Mouse (Mus musculus): Measurements from ENCODE around the gene Fam243.

Gene Fam243

DNA sequence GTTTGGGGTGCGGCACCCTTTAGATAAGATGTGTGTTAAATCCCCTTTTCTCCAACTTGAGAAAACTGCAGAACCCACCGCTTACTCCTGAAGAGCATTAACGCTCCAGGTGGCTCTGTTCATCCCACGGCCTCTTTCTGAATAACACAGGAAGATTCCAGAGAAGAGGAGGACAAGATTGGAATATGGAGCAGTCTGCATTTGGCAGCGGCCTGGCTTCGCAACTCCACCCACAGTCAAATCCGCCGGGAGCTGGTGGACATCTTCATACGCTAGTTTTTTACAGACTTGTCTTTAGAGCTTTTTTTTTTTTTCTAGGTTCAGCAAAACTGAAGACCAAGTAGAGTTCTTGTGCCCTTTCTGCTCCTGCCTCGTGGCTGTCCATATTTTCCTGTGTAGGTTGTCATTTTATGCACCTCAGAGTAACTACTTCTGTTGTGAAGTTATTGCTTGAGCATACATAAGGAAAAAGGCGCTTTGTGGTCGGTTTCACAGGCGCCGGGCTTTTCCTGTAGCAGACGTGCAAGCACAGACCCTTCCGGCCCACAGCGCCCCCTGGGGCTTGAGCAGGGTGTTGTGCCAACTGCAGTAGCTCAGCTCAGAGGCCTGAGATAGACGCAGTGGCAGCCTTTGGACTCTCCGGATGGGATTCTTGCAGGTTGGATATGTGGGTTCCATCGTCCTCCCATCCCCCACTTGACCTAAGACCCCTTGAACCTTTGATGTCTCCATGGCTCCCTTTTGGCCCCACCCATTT lies 1.7 kb downstream of the Fam243 start:
- no peak for DNase-seq (ENCODE audit: low spot score)

DNA sequence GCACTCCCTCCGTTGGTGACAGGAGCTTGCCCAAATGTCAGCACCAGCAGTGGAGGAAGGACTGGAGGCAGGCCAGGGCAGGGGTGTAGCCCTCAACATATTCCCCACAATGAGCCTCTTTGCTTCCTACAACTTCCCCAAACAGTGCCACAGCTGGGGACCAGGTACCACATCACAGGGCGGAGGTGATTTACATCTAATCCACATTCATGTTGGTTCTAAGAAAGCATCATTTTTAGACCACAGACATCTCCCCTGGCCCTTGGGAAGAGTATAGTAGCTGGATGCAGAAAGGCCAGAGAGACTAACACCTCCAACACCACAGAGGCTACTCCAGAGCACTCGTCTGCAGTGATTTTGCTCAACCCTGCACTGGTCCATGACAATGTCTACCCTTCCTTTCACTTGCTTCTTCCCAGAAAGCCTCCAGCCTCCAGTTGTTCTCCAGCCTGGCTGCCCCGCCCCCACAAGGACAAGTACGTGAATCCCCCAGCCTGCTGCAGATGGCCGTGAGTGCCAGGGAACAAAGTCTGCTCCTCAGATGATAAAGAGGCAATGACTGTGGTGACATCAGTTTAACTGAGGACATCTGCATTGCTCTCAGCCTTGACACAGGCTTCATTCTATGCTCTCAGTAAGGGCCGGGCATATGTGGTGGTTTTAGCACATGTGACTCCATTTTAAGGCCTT lies 5.0 kb downstream of the Fam243 start:
- no peak for DNase-seq (ENCODE audit: low spot score)

DNA sequence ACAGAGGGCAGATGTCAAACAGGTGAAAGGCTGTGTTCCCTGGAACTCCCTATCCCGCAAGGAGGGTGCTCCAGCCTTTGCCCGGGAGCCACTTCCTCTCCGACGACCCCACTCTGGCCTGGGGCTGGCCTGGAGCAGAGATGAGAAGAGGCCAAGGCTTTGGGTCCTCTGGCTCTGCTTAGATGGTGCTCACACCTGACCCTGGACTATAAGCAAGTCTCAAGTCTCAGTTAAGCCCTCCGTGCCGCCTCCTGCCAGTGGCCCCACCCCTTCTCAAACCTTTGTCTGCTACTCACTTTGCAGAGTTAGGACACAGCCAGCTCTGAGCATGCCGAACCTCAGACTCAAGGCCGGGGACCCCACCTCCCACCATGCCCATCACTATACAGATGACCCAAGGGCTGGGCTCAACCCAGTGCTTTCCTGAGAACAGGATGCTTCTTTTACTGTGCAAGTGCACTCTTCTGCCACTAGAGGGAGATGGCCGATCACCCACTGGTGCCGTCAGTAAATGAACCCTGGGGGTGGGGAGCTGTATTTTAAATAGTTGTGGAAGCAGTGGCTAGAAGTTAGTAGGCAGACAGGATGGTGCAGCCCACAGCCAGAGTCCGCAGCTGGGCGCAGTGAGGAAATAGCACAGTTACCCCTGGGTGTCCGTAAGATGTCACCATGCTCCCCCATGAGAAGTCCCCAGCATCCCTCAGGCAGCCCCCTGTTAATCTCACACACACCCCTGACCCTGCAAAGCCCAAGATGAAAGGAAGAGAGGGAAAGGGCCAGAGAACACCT lies 7.1 kb downstream of the Fam243 start:
- no peak for DNase-seq (ENCODE audit: low spot score)

DNA sequence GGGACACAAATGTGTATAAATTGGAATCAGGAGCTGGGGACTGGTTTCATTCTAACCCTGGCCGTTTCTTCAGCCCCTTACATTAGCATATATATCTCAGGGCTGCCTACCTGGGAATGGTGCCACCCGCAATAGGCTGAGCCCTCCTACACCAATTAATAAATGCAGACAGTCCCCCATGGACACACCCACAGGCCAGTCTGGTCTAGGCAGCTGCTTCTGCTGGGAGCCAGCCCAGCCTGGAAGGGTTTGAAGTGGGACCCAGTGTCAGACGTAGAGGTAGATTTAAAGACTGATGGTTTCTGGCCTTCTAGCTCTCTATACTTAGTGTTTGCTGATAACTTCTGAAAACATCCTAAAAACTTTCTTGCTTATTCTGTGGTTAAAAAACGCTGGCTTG lies 12.1 kb downstream of the Fam243 start:
- DNase-seq (ENCODE audit: low spot score): no peak

DNA sequence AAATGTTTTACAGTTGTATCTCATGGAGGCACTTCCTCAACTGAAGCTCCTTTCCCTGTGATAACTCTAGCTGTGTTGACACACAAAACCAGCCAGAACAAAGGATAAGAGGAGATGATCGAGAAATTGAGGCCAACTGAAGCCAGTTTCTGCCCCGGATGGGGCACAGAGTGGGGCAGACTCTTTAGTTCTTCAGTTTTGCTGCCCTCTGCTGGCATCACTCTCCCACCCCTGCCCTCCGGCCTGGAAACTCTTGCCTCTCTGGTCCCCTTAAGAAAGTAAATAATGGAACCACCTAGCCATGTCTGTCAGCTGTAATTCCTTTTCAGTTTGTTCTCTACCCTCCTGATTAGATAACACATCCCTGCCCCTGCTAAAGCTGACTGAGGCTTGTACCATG lies 13.3 kb downstream of the Fam243 start:
- DNase-seq (ENCODE audit: low spot score): no peak

- no peak for DNase-seq (ENCODE audit: low spot score)
These were observed 15.7 kb downstream of the Fam243 start for GRCm38 (mm10) chr16:92305519-92305918.

GRCm38 (mm10) chr16:92302506-92302905 lies 18.7 kb downstream of the Fam243 start:
- no peak for DNase-seq (ENCODE audit: low spot score)

DNA sequence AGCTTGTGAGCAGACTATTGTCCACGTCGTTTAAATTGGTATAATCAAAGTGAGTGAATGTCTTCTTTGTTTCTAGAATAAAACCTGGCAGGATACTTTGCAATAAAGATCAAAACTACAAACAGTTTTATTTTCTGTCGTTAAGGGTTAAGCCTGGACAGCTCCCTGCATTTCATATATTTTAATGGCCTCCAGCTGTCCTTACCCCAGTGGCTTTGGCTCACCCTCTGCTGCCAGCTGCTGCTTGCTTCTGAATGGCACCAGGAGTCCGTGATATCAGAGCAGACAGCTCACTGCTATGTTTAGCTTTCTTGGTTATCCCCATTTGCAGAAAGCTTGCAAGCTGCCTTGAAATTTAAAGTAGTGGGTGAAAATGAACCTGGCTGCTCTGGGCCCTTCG lies 19.3 kb downstream of the Fam243 start:
- no peak for DNase-seq (ENCODE audit: low spot score)

DNA sequence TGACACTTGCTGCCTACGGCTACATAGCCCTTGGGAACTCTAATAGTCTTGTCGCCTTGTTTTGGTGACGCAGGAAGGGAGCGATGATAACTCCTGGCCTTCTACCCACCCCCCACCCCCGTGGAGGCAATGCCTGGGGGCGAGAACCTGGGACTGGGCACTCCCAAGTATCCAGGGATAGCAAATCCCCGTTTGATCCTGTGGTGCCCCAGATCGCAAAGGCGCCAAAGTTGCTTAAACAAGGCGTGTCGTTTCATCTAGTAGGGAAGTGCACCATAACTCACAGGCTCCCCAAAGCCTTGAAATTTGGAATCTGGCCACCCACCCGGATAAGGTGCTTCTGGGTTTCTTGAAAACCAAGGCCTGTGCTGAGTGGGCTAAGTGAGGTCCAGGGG lies 19.8 kb downstream of the Fam243 start:
- peak; percentile 23 for DNase-seq (ENCODE audit: low spot score)

DNA sequence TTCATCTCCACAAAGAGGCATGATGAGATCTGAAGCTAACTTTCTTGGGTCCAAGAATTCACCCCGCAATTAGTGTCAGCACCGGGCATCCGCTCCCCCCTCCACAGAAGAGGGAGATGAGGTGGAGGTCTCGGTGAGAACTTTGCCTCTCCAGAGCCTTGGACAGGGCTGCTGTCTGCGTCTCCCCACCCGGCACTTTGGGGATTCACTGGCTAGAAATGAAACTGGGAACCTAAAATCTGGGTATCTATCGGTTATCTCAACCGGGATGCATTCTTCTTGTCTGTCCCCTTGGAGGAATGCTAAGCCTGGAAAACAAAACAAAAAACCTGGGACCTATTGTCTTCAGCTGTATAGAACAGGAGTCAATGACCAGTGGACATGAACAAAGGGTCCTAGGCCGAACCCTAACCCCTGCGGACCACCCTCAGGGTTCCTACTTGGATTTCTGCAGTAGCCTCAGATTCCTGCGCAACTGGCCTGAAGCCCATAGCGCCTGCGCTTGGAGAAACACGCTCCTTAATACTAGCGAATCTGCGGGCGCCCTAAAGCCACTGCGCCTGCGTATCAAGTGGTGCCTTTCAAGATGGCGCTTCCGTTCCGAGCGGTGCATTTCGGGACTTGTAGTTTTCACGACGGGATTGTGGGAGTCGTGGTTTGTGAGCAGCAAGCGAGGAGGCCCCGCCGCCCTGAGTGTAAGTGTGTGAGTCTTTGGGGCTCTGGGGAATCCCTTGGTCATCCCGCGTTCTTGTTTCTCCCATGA lies 20.4 kb downstream of the Fam243 start, which contains the start of gene Smim11:
Gene Smim11, plus strand, starts transcription at position 638 of the 763 bp plus-strand sequence.
- peak; percentile 93 for DNase-seq (ENCODE audit: low spot score)

DNA sequence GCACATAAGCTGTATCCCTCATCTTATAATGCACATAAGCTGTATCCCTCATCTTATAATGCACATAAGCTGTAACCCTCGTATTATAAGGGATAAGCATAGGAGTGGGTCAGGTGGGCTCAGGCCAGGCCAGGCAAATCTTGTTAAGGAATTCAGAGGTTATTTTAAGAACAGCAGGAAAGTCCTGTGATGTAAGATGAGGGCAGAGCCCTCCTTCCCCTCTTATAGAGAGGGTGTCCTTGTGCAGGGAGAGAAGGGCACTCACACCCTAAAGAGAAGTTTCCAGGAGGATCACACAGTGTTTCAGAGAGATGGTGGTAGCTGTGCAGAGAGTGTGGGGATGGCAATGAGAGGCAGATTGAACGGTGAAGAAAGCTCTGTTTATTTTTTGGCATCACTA lies 25.9 kb downstream of the Fam243 start:
- no peak for DNase-seq (ENCODE audit: low spot score)

DNA sequence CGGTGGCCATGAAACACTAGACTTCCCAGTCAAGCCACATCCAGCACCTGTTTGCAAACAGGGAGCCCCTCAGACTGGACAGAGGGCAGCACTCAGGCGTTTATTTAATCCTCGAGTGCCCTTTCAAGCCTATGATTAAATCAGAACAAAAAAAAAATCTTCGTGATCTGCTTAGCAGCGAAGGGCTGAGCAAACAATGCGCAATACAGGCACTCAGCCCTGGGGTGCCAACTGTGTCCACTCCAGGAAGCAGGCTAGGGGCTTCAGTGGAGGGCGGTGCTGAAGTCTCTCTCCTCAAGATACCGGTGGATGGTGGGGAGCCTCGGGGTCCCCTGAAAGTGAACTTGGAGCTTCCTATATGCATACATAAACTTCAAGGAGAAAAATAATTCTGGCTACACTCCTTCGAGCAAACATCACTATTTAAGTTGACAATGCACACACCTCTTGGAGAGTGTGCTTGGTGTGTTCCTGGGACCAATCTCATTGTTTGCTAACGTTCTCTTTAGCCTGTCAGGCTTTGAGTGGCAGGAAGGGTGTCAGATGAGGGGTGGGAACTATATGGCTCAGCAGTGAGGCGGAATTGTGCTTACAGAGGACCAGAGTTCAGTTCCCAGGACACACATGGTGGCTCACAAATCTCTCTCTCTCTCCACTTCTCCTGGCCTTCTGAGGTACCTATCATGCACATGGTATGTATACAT lies 26.8 kb downstream of the Fam243 start:
- DNase-seq (ENCODE audit: low spot score): no peak

- no peak for DNase-seq (ENCODE audit: low spot score)
These were observed 29.1 kb downstream of the Fam243 start, which contains the start of gene Kcne2 for GRCm38 (mm10) chr16:92292101-92292500. Kcne2 (plus strand) TSS chr16:92292389.

DNA sequence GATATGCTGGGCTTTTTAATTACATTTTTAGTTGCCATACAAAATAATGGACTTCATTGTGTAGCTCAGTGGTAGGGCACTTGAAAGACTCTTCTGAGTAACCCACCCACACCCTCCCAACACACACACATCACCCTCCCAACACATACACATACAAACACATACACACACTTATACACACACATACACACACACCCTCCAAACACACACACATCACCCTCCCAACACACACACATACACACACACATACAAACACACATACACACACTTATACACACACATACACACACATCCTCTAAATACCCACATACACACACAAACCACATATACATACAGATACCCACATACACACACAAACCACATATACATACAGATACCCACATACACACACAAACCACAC lies 31.2 kb downstream of the Fam243 start:
- DNase-seq (ENCODE audit: low spot score): no peak

GRCm38 (mm10) chr16:92288778-92289177 lies 32.5 kb downstream of the Fam243 start:
- DNase-seq (ENCODE audit: low spot score): no peak

- peak; percentile 67 for DNase-seq (ENCODE audit: low spot score)
These were observed 34.6 kb downstream of the Fam243 start for GRCm38 (mm10) chr16:92286609-92287008.

GRCm38 (mm10) chr16:92285068-92285467 lies 36.2 kb downstream of the Fam243 start:
- DNase-seq (ENCODE audit: low spot score): no peak

GRCm38 (mm10) chr16:92282671-92283070 lies 38.6 kb downstream of the Fam243 start:
- no peak for DNase-seq (ENCODE audit: low spot score)

- DNase-seq (ENCODE audit: low spot score): no peak
These were observed 45.7 kb downstream of the Fam243 start for GRCm38 (mm10) chr16:92275526-92275925.

DNA sequence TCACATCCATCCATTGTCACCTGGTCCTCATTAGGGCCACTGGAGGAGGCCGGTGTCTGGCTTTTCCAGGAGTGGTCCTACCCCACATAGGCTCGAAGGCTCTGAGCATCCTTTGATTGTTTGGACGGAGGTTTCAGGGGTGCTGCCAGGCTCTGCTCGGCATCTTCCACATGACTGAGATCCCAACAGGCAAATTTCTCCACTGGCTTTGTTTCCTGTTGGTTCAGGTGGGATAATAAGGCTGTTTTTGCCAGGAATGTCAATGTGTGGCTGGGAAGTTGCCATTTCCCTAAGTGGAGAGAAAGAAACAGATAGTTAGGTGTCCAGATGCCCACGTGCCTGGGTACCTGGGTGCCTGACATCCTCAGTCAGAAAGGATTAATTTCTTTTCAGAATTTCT lies 46.7 kb downstream of the Fam243 start:
- no peak for DNase-seq (ENCODE audit: low spot score)
